Mouse (Mus musculus): ENCODE measurements at regions not wholly inside any gene's neighbourhood (a gene's known extent, or its start where the extent isn't known, plus 50 kb on each side); places are given as distances from the start of the nearest gene placed in this dataset.

DNA sequence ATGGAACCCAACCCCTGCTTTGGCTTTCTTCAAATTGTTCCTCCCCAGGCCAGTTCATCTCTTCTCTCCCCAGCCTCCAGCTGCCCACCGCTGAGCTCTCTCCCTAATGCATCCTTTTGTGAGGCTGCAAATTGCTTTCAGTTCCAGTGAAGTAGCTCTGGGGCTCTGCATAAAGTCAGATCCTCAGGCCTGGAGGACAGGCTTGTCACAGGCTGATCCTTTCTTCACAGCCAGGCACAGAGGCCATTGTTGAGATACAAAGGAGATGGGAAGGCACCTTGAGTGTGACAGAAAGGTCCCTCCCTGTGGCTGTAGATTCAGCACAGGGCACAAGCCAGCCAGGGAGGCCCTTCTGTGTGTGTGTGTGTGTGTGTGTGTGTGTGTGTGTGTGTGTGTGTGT, 135.9 kb downstream of the Matn1 start:
- no peak overlapping the region for H3K27ac ChIP-seq (ENCODE audit: insufficient read depth, low read depth, low read length)
- H3K4me1 ChIP-seq (ENCODE audit: control insufficient read depth, insufficient read depth, low read length): no peaks in the 10 kb centered on the region
- TF ChIP-seq CTCF (IDR thresholded peaks at IDR 0.05; ENCODE audit: low read depth, low read length) (no peak), POLR2A (IDR thresholded peaks at IDR 0.05; ENCODE audit: borderline replicate concordance, low read depth, low read length) (no peak)
- H3K4me3 ChIP-seq (ENCODE audit: insufficient read depth, low read length): no peak overlapping the region

DNA sequence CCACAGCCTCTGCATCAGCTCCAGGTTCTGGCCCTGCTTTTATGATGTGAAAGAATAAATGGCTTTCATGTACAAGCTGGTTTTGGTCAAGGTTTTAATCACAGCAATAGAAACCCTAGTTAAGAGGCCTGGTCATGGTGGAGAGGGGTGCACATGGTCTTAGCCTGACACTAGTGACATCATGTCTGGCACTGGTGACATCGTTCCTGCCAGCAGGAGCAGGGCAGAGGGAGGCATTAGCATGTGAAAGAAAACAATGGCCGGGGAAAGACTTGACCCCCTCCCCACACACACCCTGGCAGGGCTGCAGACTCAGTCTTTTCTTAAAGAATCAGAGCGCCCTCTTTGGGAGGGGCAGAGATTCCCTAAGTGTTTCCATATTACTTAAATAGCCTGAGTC, 139.2 kb downstream of the Matn1 start:
- Histone ChIP-seq H3K27ac (ENCODE audit: insufficient read depth, low read depth, low read length) (no peak overlapping the region), H3K4me1 (ENCODE audit: control insufficient read depth, insufficient read depth, low read length) (no peaks in the 10 kb centered on the region), H3K4me3 (ENCODE audit: insufficient read depth, low read length) (no peak overlapping the region)
- no peak for TF ChIP-seq POLR2A (IDR thresholded peaks at IDR 0.05; ENCODE audit: borderline replicate concordance, low read depth, low read length)
- no peak for TF ChIP-seq CTCF (IDR thresholded peaks at IDR 0.05; ENCODE audit: low read depth, low read length)

DNA sequence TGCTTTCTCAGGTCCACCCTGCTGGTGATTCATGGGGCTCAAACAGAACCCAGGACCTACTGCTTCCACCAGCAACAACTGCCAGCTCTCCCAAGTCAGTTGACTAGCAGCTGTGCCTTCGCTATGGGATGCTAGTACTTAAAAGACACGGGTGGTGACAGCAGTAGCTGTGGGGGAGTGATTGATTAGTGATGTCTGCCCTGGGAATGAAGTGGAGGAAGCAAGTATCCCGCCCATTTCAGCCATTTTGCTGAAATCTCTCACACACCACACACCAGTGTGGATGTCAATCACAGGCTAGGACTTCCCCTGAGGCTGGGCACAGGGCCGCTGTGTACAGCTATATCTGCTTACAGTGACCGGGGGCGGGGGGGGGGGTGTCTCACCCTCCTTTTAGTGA, 153.2 kb downstream of the Matn1 start:
- no peak overlapping the region for H3K27ac ChIP-seq (ENCODE audit: insufficient read depth, low read depth, low read length)
- H3K4me3 ChIP-seq (ENCODE audit: insufficient read depth, low read length): no peak overlapping the region
- TF ChIP-seq CTCF (IDR thresholded peaks at IDR 0.05; ENCODE audit: low read depth, low read length): no peak
- TF ChIP-seq POLR2A (IDR thresholded peaks at IDR 0.05; ENCODE audit: borderline replicate concordance, low read depth, low read length): no peak
- no peaks in the 10 kb centered on the region for H3K4me1 ChIP-seq (ENCODE audit: control insufficient read depth, insufficient read depth, low read length)

DNA sequence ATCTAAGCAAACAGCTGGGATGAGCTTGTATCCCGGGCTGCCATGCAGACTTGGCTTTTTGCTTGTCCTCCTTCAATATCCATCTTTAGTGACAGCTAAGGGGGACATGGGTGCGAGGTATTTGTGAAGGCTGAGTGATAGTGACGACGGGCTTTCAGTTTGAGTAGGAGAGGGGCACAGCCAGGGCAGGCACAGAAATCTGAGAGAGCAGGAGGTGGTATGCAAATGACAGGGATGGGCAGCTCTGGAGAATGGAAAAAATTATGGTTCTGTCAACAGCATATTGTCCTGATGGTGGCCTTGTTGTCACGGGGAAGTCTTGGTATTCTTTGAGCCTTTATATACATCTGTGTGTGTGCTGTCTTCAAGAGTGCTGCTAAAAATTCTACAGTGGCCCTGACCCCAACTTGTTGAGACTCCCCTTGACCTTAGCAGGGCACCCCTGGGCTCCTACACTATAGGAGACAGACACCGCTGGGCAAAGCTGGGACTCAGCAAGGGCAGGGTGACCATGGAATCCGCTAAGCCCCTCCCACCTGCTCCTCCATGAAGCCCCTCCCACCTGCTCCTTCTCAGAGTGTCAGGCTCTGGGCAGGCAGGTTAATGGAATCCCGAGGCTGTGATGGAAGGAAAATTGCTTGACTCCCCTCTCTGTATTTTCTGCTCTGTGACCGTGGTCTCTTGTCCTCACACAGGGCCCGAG, 156.1 kb downstream of the Matn1 start:
- no peak overlapping the region for H3K4me3 ChIP-seq (ENCODE audit: insufficient read depth, low read length)
- no peaks in the 10 kb centered on the region for H3K4me1 ChIP-seq (ENCODE audit: control insufficient read depth, insufficient read depth, low read length)
- TF ChIP-seq POLR2A (IDR thresholded peaks at IDR 0.05; ENCODE audit: borderline replicate concordance, low read depth, low read length) (no peak), CTCF (IDR thresholded peaks at IDR 0.05; ENCODE audit: low read depth, low read length) (no peak)
- H3K27ac ChIP-seq (ENCODE audit: insufficient read depth, low read depth, low read length): no peak overlapping the region

DNA sequence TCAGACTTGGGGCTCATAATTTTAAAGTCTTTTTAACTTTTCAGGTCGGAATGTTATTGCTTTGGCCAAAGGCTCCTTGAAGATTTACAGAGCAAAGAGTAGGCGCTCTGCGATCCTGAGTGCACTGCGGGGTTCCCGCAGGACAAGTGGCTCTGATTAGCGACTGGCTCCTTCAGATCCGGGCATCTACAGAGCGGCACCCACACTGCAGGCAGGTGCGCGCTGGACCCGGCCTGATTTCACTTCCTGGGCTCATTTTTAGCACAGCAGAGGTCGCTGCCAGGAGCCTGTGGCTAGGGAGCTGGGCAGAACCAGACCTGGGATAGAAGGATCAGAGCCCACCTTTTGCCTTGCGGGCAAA, 156.6 kb downstream of the Matn1 start:
- no peaks in the 10 kb centered on the region for H3K4me1 ChIP-seq (ENCODE audit: control insufficient read depth, insufficient read depth, low read length)
- H3K27ac ChIP-seq (ENCODE audit: insufficient read depth, low read depth, low read length): no peak overlapping the region
- TF ChIP-seq CTCF (IDR thresholded peaks at IDR 0.05; ENCODE audit: low read depth, low read length): no peak
- no peak for TF ChIP-seq POLR2A (IDR thresholded peaks at IDR 0.05; ENCODE audit: borderline replicate concordance, low read depth, low read length)
- H3K4me3 ChIP-seq (ENCODE audit: insufficient read depth, low read length): no peak overlapping the region

DNA sequence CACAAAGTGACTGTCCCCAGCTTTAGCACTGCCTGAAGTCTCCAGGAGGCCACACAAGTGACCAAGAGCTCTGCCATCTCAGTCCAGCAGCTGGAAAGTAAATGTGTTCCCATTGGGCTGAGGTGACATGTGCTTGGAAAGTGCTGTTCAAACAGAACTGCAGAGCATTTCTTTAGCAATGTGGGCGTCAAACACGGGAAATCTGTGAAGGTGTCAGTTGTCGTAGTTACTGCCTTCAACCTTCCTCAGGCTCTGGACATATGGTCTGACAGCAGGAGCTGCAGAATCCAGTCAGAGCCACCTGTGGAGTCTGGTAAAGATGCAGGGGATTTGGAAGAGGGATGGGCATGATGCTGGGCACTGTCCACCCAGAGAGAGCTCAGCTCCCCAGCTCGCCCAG, 158.0 kb downstream of the Matn1 start:
- no peaks in the 10 kb centered on the region for H3K4me1 ChIP-seq (ENCODE audit: control insufficient read depth, insufficient read depth, low read length)
- no peak overlapping the region for H3K4me3 ChIP-seq (ENCODE audit: insufficient read depth, low read length)
- TF ChIP-seq CTCF (IDR thresholded peaks at IDR 0.05; ENCODE audit: low read depth, low read length) (no peak), POLR2A (IDR thresholded peaks at IDR 0.05; ENCODE audit: borderline replicate concordance, low read depth, low read length) (no peak)
- H3K27ac ChIP-seq (ENCODE audit: insufficient read depth, low read depth, low read length): no peak overlapping the region

DNA sequence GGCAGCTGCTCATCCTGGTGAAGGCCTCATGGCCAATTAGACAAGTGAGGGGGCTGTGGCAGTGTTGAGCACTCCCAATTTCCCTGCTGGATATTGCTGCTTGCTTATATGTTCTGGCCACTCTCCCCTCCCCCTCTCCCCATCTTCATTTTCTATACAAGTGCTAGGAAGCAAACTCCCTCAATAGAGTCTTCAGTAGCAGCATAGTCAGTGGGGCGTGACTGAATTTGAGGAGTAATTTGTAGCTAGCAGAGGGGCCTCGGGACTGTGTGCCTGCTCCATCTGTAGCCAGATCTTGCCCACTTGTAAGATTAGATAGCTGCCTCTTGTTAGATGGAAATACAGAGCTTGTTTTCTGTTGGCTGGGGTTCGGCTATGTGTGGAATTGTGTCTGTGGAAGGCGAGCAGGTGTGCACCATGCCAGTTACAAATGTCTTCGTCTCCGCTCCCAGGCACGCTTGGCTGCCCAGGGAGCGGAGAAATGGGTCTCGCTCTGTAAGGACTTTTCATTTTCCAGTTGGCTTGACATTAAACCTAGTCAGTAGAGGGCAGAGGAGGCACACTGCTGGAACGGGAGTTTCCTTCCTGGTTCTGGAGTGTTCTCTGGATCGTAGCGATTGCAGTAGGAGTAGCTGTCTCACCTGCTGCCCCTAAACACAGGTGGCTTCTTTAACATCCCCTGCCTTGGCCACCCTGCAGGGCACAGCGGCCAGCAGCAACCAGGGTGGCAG, 163.1 kb downstream of the Matn1 start:
- TF ChIP-seq POLR2A (IDR thresholded peaks at IDR 0.05; ENCODE audit: borderline replicate concordance, low read depth, low read length) (no peak), CTCF (IDR thresholded peaks at IDR 0.05; ENCODE audit: low read depth, low read length) (no peak)
- H3K4me1 ChIP-seq (ENCODE audit: control insufficient read depth, insufficient read depth, low read length): no peaks in the 10 kb centered on the region
- no peak overlapping the region for H3K4me3 ChIP-seq (ENCODE audit: insufficient read depth, low read length)
- no peak overlapping the region for H3K27ac ChIP-seq (ENCODE audit: insufficient read depth, low read depth, low read length)

DNA sequence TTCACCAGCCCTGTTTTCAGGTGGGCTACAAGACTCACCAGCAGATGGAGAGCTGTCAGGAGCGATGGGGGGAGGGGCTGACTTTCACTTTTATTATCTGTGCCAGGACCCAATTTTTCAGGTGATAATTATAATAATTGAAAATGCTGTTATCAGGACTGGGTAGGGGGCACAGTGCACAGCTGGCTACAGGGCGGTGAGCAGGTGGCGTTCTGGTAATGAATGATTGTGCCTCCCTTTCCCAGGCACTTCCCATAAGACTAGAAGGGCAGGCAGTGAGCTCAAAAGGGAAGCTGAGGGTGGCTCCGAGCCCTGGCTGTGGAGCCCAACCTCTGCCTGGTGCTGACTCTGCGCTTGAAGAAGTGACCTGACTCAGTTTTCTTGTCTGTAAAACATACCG, 168.4 kb downstream of the Matn1 start:
- no peak overlapping the region for H3K27ac ChIP-seq (ENCODE audit: insufficient read depth, low read depth, low read length)
- no peak overlapping the region for H3K4me3 ChIP-seq (ENCODE audit: insufficient read depth, low read length)
- TF ChIP-seq CTCF (IDR thresholded peaks at IDR 0.05; ENCODE audit: low read depth, low read length) (no peak), POLR2A (IDR thresholded peaks at IDR 0.05; ENCODE audit: borderline replicate concordance, low read depth, low read length) (no peak)
- no peaks in the 10 kb centered on the region for H3K4me1 ChIP-seq (ENCODE audit: control insufficient read depth, insufficient read depth, low read length)

DNA sequence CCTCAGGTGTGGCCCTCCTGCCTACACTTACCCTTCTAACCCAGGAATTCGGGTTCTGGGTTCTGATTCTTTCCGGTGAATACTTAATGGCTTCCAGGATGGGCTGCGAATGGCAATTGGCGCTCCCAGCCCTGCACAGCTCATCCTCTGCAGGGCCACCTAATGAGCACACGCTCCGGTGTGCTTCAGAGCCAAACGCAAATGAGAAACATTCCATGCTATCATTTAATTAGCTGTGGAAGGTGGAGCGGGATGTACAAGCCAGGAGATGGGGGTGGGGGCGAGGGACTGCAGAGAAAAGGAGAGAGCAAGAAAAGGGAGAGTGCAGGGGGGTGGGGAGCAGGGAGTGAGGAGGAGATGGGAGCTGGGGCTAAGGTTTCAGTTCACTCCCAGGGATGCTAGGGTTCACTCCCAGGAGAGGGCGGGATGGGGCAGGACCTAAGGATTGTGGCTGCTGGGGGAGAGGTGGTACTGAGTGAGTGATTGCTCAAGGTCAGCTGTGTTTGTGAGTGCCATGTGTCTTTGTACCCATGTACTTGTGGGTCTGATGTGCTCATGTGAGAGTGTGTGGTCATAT, 169.6 kb downstream of the Matn1 start:
- Histone ChIP-seq H3K4me3 (ENCODE audit: insufficient read depth, low read length) (no peak overlapping the region), H3K27ac (ENCODE audit: insufficient read depth, low read depth, low read length) (no peak overlapping the region), H3K4me1 (ENCODE audit: control insufficient read depth, insufficient read depth, low read length) (no peaks in the 10 kb centered on the region)
- TF ChIP-seq CTCF (IDR thresholded peaks at IDR 0.05; ENCODE audit: low read depth, low read length) (no peak), POLR2A (IDR thresholded peaks at IDR 0.05; ENCODE audit: borderline replicate concordance, low read depth, low read length) (no peak)

DNA sequence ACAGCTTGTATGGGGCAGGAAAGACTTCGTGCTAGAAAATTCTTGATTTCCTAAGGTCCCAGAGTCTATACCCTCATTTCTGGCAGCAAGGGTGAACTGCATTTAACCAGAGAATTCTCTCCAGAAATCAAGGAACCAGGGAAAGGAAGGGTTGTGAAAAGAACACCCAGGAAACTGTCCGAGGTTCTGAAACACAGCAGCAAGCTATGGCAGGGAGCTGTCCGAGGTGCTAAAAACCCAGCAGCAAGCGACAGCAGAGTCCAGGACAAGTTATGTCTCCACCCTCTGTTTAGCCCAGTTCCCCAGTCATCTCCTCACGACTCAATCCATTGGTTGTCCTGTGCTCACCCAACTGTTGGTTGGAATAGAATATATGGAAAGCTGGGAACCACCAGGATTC, 171.1 kb downstream of the Matn1 start:
- no peak for TF ChIP-seq POLR2A (IDR thresholded peaks at IDR 0.05; ENCODE audit: borderline replicate concordance, low read depth, low read length)
- TF ChIP-seq CTCF (IDR thresholded peaks at IDR 0.05; ENCODE audit: low read depth, low read length): no peak
- H3K4me3 ChIP-seq (ENCODE audit: insufficient read depth, low read length): no peak overlapping the region
- H3K27ac ChIP-seq (ENCODE audit: insufficient read depth, low read depth, low read length): no peak overlapping the region
- H3K4me1 ChIP-seq (ENCODE audit: control insufficient read depth, insufficient read depth, low read length): no peaks in the 10 kb centered on the region

All from bone marrow macrophage, adult 2 months (primary cell).